Mouse (Mus musculus) megakaryocyte, adult 5-6 weeks (primary cell): Measurements from ENCODE around the gene Stx7. TPM values are rescaled to one million over a fixed set of nuclear protein-coding genes. Genes with fewer than 3 reads are reported as not detected.

Experiments
- ATAC-seq: 2 replicates; pipeline ENCODE4 v1.8.0; 2016; ENCODE audit warnings: mild to moderate bottlenecking, inconsistent platforms; ENCODE audit not compliant: poor library complexity, severe bottlenecking
- total RNA-seq, 2 experiments: library from RNA; stranded (forward) in 1 of 2; stranded (reverse) in 1 of 2; fragments of 153-499, 151-499 nt in 1 of 2; fragments of 221-1000, 200-1000 nt in 1 of 2; gene quantifications; 2 replicates each; pipeline versions ENCODE4 v1.2.3 to v1.2.4; 2015 to 2017

The Stx7 gene
- total RNA-seq, 2 experiments from 2014 or later: 174 to 189 TPM

GRCm38 (mm10) chr10:24235426-24236283 is 86.6 kb downstream of the Stx7 start:
- no peak for ATAC-seq

Other genes starting within 250 kb of the Stx7 start
- gene Taar1, start 228.9 kb upstream of the Stx7 start, total RNA-seq (2015): not detected in 2 replicates
- not detected in 2 replicates for gene Taar1, start 228.9 kb upstream of the Stx7 start, total RNA-seq (2017)
- gene Taar2, start 210.7 kb upstream of the Stx7 start, total RNA-seq (2015): not detected in 2 replicates
- not detected in 2 replicates for gene Taar2, start 210.7 kb upstream of the Stx7 start, total RNA-seq (2017)
- not detected in 2 replicates for gene Taar3, start 199.7 kb upstream of the Stx7 start, total RNA-seq (2015)
- not detected in 2 replicates for gene Taar3, start 199.7 kb upstream of the Stx7 start, total RNA-seq (2017)
- not detected in 2 replicates for gene Taar4, start 188.8 kb upstream of the Stx7 start, total RNA-seq (2015)
- not detected in 2 replicates for gene Taar4, start 188.8 kb upstream of the Stx7 start, total RNA-seq (2017)
- not detected in 2 replicates for gene Taar5, start 178.6 kb upstream of the Stx7 start, total RNA-seq (2015)
- not detected in 2 replicates for gene Taar5, start 178.6 kb upstream of the Stx7 start, total RNA-seq (2017)
- not detected in 2 replicates for gene Taar6, start 163.7 kb upstream of the Stx7 start, total RNA-seq (2015)
- not detected in 2 replicates for gene Taar6, start 163.7 kb upstream of the Stx7 start, total RNA-seq (2017)
- not detected in 2 replicates for gene Taar7a, start 155.8 kb upstream of the Stx7 start, total RNA-seq (2015)
- not detected in 2 replicates for gene Taar7a, start 155.8 kb upstream of the Stx7 start, total RNA-seq (2017)
- gene Taar7b, start 149.4 kb upstream of the Stx7 start, total RNA-seq (2015): not detected in 2 replicates
- not detected in 2 replicates for gene Taar7b, start 149.4 kb upstream of the Stx7 start, total RNA-seq (2017)
- not detected in 2 replicates for gene Taar7d, start 122.1 kb upstream of the Stx7 start, total RNA-seq (2015)
- gene Taar7d, start 122.1 kb upstream of the Stx7 start, total RNA-seq (2017): not detected in 2 replicates
- not detected in 2 replicates for gene Taar7e, start 111.7 kb upstream of the Stx7 start, total RNA-seq (2015)
- gene Taar7e, start 111.7 kb upstream of the Stx7 start, total RNA-seq (2017): not detected in 2 replicates
- gene Taar7f, start 99.8 kb upstream of the Stx7 start, total RNA-seq (2015): not detected in 2 replicates
- not detected in 2 replicates for gene Taar7f, start 99.8 kb upstream of the Stx7 start, total RNA-seq (2017)
- gene Taar8a, start 72.8 kb upstream of the Stx7 start, total RNA-seq (2015): not detected in 2 replicates
- not detected in 2 replicates for gene Taar8a, start 72.8 kb upstream of the Stx7 start, total RNA-seq (2017)
- not detected in 2 replicates for gene Taar8b, start 57.0 kb upstream of the Stx7 start, total RNA-seq (2015)
- not detected in 2 replicates for gene Taar8b, start 57.0 kb upstream of the Stx7 start, total RNA-seq (2017)
- gene Taar8c, start 47.4 kb upstream of the Stx7 start, total RNA-seq (2015): not detected in 2 replicates
- not detected in 2 replicates for gene Taar8c, start 47.4 kb upstream of the Stx7 start, total RNA-seq (2017)
- gene Taar9, start 39.8 kb upstream of the Stx7 start, total RNA-seq (2015): not detected in 2 replicates
- gene Taar9, start 39.8 kb upstream of the Stx7 start, total RNA-seq (2017): not detected in 2 replicates
- gene Moxd1, start 74.2 kb downstream of the Stx7 start, total RNA-seq (2015): not detected in 2 replicates
- gene Moxd1, start 74.2 kb downstream of the Stx7 start, total RNA-seq (2017): not detected in 2 replicates